Mouse (Mus musculus): ENCODE measurements around the gene Coa5. TPM values are rescaled to one million over a fixed set of nuclear protein-coding genes. Genes with fewer than 3 reads are reported as not detected.
A peak's percentile ranks its signal among the peaks of the same experiment; 100 is the strongest.

Gene Coa5
- polyA plus RNA-seq, 2 experiments = 22.7 to 29.5 TPM

DNA sequence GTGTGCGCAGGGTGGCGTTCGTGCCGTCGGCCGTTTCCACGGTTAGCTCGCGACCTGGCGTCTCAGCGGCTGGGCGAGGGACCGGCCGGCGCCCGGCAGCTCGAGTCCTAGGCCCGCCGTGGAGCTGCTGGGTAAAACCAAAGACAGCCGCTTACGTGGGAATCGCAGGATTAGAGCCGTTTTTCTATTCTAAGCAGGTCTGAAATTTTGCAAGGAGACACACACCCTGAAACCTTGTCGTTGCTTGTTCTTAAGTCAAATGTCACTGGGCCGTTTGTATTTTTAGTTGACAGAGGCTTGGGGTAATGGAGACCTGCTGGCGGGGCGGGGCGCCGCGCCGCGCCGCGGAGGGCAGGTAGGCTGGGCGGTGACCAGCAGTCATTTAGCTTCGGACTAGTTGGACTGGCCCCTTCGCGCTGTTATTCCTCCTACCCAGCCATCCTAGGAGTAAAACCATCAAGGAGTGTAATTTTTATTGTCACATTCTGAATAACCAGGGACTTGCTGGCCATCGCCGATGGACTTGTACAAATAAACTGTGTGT is 466 bp upstream of the Coa5 start:
- H3K4me3 ChIP-seq (ENCODE audit: insufficient read depth in 1 of 2, low read depth in 2 of 2, low read length in 2 of 2) = peak overlapping the region; percentile 74 to 98
- peak overlapping the region; percentile 95 for H3K9ac ChIP-seq (replicated peaks)
- H3K27me3 ChIP-seq (ENCODE audit: control insufficient read depth, insufficient read depth, low read length) = no peaks in the 10 kb centered on the region
- peaks cover 30% of the 10 kb centered on the region for H3K36me3 ChIP-seq (replicated peaks; ENCODE audit: control insufficient read depth, insufficient read depth, low read depth)
- H3K9me3 ChIP-seq (ENCODE audit: control insufficient read depth, low read length) = no peaks in the 10 kb centered on the region
- H3K27ac ChIP-seq = peak overlapping the region; percentile 81
- TF ChIP-seq CTCF (IDR thresholded peaks at IDR 0.05; ENCODE audit: low read depth) (no peak), EP300 (IDR thresholded peaks at IDR 0.05; ENCODE audit: low read depth) (no peak)
- 2% methylated on average over 40 of the region's 40 CpGs for WGBS (ENCODE audit: insufficient replicate concordance)
- H3K4me1 ChIP-seq (replicated peaks; ENCODE audit: control insufficient read depth in 2 of 2, insufficient read depth in 2 of 2, low read length in 1 of 2) = peaks cover 16 to 20% of the 10 kb centered on the region in 2 experiments
- DNase-seq (ENCODE audit: low read depth in 3 of 3, low spot score in 3 of 3) = peak in 2 of 3 experiments; percentile 34 to 49
- H3K4me2 ChIP-seq (ENCODE audit: low read depth) = peak overlapping the region; percentile 96
- peak; percentile 74 for ATAC-seq (ENCODE audit: insufficient read depth)

GRCm38 (mm10) chr1:37428911-37429310 is 992 bp downstream of the Coa5 start:
- peak overlapping the region; percentile 83 for H3K9ac ChIP-seq (replicated peaks)
- no peaks in the 10 kb centered on the region for H3K27me3 ChIP-seq (ENCODE audit: control insufficient read depth, insufficient read depth, low read length)
- H3K36me3 ChIP-seq (replicated peaks; ENCODE audit: control insufficient read depth, insufficient read depth, low read depth) = peaks cover 29% of the 10 kb centered on the region
- H3K4me2 ChIP-seq (ENCODE audit: low read depth) = peak overlapping the region; percentile 96
- DNase-seq (ENCODE audit: low read depth in 3 of 3, low spot score in 3 of 3) = peak in 1 of 3 experiments; percentile 9
- no peak for TF ChIP-seq CTCF (IDR thresholded peaks at IDR 0.05; ENCODE audit: low read depth)
- H3K4me3 ChIP-seq (ENCODE audit: insufficient read depth in 1 of 2, low read depth in 2 of 2, low read length in 2 of 2) = peak overlapping the region; percentile 74 to 98
- H3K9me3 ChIP-seq (ENCODE audit: control insufficient read depth, low read length) = no peaks in the 10 kb centered on the region
- ATAC-seq (ENCODE audit: insufficient read depth) = no peak
- H3K4me1 ChIP-seq (replicated peaks; ENCODE audit: control insufficient read depth in 2 of 2, insufficient read depth in 2 of 2, low read length in 1 of 2) = peaks cover 16 to 20% of the 10 kb centered on the region in 2 experiments
- WGBS (ENCODE audit: insufficient replicate concordance) = 15% methylated on average over 2 of the region's 2 CpGs
- H3K27ac ChIP-seq = peak overlapping the region; percentile 6

GRCm38 (mm10) chr1:37427144-37427875 is 2.6 kb downstream of the Coa5 start:
- Histone ChIP-seq H3K4me2 (ENCODE audit: low read depth) (no peak overlapping the region), H3K4me1 (replicated peaks; ENCODE audit: control insufficient read depth in 2 of 2, insufficient read depth in 2 of 2, low read length in 1 of 2) (peaks cover 16 to 20% of the 10 kb centered on the region in 2 experiments), H3K27ac (no peak overlapping the region), H3K9me3 (ENCODE audit: control insufficient read depth, low read length) (no peaks in the 10 kb centered on the region), H3K9ac (replicated peaks) (no peak overlapping the region), H3K4me3 (ENCODE audit: insufficient read depth in 1 of 2, low read depth in 2 of 2, low read length in 2 of 2) (no peak overlapping the region), H3K27me3 (ENCODE audit: control insufficient read depth, insufficient read depth, low read length) (no peaks in the 10 kb centered on the region), H3K36me3 (replicated peaks; ENCODE audit: control insufficient read depth, insufficient read depth, low read depth) (peaks cover 15% of the 10 kb centered on the region)
- no peak for DNase-seq (ENCODE audit: low read depth in 3 of 3, low spot score in 3 of 3)
- TF ChIP-seq EP300 (IDR thresholded peaks at IDR 0.05; ENCODE audit: low read depth) = no peak
- TF ChIP-seq CTCF (IDR thresholded peaks at IDR 0.05; ENCODE audit: low read depth) = no peak
- 79% methylated on average over 8 of the region's 8 CpGs for WGBS (ENCODE audit: insufficient replicate concordance)
- ATAC-seq (ENCODE audit: insufficient read depth) = no peak

- Histone ChIP-seq H3K9ac (replicated peaks) (no peak overlapping the region), H3K4me1 (replicated peaks; ENCODE audit: control insufficient read depth in 2 of 2, insufficient read depth in 2 of 2, low read length in 1 of 2) (no peaks in the 10 kb centered on the region; a peak in 1 of 4 replicates), H3K4me3 (ENCODE audit: insufficient read depth in 1 of 2, low read depth in 2 of 2, low read length in 2 of 2) (no peak overlapping the region), H3K36me3 (replicated peaks; ENCODE audit: control insufficient read depth, insufficient read depth, low read depth) (peaks cover 14% of the 10 kb centered on the region), H3K27me3 (ENCODE audit: control insufficient read depth, insufficient read depth, low read length) (no peaks in the 10 kb centered on the region), H3K9me3 (ENCODE audit: control insufficient read depth, low read length) (no peaks in the 10 kb centered on the region), H3K27ac (no peak overlapping the region), H3K4me2 (ENCODE audit: low read depth) (no peak overlapping the region)
- peak; percentile 72 for ATAC-seq (ENCODE audit: insufficient read depth)
- TF ChIP-seq CTCF (IDR thresholded peaks at IDR 0.05; ENCODE audit: low read depth) = peak; percentile 100
- no peak for TF ChIP-seq EP300 (IDR thresholded peaks at IDR 0.05; ENCODE audit: low read depth)
- peak in 2 of 3 experiments; percentile 24 to 46 for DNase-seq (ENCODE audit: low read depth in 3 of 3, low spot score in 3 of 3)
- WGBS (ENCODE audit: insufficient replicate concordance) = 77% methylated on average over 1 of the region's 1 CpGs
Observed at GRCm38 (mm10) chr1:37419420-37419819, 10.5 kb downstream of the Coa5 start.

DNA sequence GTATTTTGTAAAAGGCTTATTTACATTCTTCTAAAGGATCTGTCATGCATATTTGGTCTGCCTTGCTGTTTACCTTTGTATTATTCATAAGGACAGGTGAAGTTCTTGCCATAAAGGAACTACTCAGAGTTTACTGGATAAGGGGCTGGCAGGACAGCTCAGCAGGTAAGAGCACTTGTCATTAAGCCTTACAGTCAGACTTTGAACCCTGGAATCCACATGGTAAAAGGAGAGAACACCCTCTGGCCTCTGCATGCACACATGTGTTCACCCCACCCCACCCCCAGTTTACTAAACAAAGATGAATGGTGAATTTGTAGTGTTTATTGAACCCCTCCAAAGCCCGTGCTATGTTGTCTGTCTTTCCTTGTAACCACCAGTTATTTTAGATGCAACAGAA is 14.5 kb downstream of the Coa5 start:
- no peak for ATAC-seq (ENCODE audit: insufficient read depth)
- no peak overlapping the region for H3K4me3 ChIP-seq (ENCODE audit: insufficient read depth in 1 of 2, low read depth in 2 of 2, low read length in 2 of 2)
- 56% methylated on average over 1 of the region's 1 CpGs for WGBS (ENCODE audit: insufficient replicate concordance)

More for the DNA sequence above, 14.5 kb downstream of the Coa5 start:
- H3K27ac ChIP-seq = no peak overlapping the region
- peaks cover 13% of the 10 kb centered on the region for H3K36me3 ChIP-seq (replicated peaks; ENCODE audit: control insufficient read depth, insufficient read depth, low read depth)
- H3K4me2 ChIP-seq (ENCODE audit: low read depth) = no peak overlapping the region
- H3K9me3 ChIP-seq (ENCODE audit: control insufficient read depth, low read length) = no peaks in the 10 kb centered on the region
- no peak overlapping the region for H3K9ac ChIP-seq (replicated peaks)
- DNase-seq (ENCODE audit: low read depth in 3 of 3, low spot score in 3 of 3) = no peak
- no peaks in the 10 kb centered on the region; a peak in 1 of 4 replicates for H3K4me1 ChIP-seq (replicated peaks; ENCODE audit: control insufficient read depth in 2 of 2, insufficient read depth in 2 of 2, low read length in 1 of 2)
- TF ChIP-seq CTCF (IDR thresholded peaks at IDR 0.05; ENCODE audit: low read depth) (no peak), EP300 (IDR thresholded peaks at IDR 0.05; ENCODE audit: low read depth) (no peak)
- H3K27me3 ChIP-seq (ENCODE audit: control insufficient read depth, insufficient read depth, low read length) = no peaks in the 10 kb centered on the region
